Mouse (Mus musculus) erythroblast, embryonic 14.5 days (primary cell): ENCODE measurements around the gene Shmt1.

Experiments used
- GATA1 ChIP-seq: IDR thresholded peaks from 2 replicates; pipeline ENCODE4 v1.6.1; 2012; ENCODE audit warnings: low read length, inconsistent platforms, mixed read lengths
- TAL1 ChIP-seq: IDR thresholded peaks from 3 replicates; pipeline ENCODE4 v1.6.1; 2012; ENCODE audit warnings: low read length, inconsistent platforms, mixed read lengths

GRCm38 (mm10) chr11:60828903-60829302 lies 17.4 kb upstream of the Shmt1 start:
- no peak for TF ChIP-seq GATA1
- TF ChIP-seq TAL1: no peak
